Mouse (Mus musculus): ENCODE results near the gene Ptgr1. TPM values are rescaled to one million over a fixed set of nuclear protein-coding genes. Genes with fewer than 3 reads are reported as not detected.

Gene Ptgr1
- polyA plus RNA-seq, 1 experiment from 2014 or later = 105 TPM

DNA sequence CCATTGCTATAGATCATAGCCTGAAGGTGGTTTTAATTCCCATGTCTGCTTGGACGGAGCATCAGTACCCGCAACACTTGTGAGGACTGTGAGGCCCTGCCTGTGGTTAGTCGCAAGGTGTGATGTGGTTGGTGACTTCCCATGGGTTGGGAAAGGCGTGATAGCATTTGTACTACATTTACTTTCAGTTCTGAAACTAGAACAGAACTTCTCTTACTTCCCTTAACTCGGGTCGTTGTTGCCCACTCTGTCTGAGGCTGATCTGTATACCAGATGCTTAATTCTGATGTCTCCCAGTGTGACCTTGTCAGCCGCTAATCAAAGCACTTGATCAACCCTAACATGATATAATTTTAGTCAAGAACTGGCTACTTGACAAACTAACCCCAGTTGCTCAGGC, 22.3 kb upstream of the Ptgr1 start:
- no peaks in the 10 kb centered on the region for H3K9me3 ChIP-seq (replicated peaks; ENCODE audit: control insufficient read depth, low read length)
- H3K36me3 ChIP-seq (ENCODE audit: control insufficient read depth, insufficient read depth, low read length) = no peaks in the 10 kb centered on the region
- WGBS = 87% methylated on average over 7 of the region's 7 CpGs

DNA sequence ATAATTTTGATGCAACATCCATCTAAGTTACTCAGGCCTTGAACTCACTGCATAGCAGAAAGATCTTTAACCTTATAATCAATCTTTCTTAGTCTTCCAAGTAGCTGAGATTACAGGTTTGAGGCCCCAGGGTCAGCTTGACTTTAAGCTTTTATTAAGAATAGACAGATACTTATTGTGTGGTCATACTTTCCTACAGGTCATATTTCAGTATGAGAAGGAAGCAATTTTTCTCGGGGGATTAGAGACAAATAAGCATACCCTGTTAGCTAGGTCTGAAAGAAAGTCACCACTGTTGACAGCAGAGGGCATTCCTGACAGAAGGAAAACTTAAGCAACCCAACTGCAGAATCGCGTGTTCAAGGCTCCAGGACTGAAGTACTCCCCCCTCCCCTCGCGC, 21.1 kb upstream of the Ptgr1 start:
- ATAC-seq (ENCODE audit: insufficient read depth, low FRiP score) = no peak
- Histone ChIP-seq H3K4me3 (replicated peaks; ENCODE audit: low read length) (no peak overlapping the region), H3K27ac (ENCODE audit: low read length) (no peak overlapping the region), H3K27me3 (ENCODE audit: control insufficient read depth, insufficient read depth, low read length) (no peaks in the 10 kb centered on the region), H3K4me1 (ENCODE audit: control insufficient read depth, insufficient read depth, low read length) (peaks cover 9% of the 10 kb centered on the region), H3K36me3 (ENCODE audit: control insufficient read depth, insufficient read depth, low read length) (no peaks in the 10 kb centered on the region), H3K9ac (ENCODE audit: low read length) (no peak overlapping the region), H3K4me2 (ENCODE audit: low read depth, low read length) (no peak overlapping the region), H3K9me3 (replicated peaks; ENCODE audit: control insufficient read depth, low read length) (no peaks in the 10 kb centered on the region)
- 67% methylated on average over 5 of the region's 5 CpGs for WGBS

More for the DNA sequence above, 22.3 kb upstream of the Ptgr1 start:
- Histone ChIP-seq H3K27me3 (ENCODE audit: control insufficient read depth, insufficient read depth, low read length) (no peaks in the 10 kb centered on the region), H3K4me2 (ENCODE audit: low read depth, low read length) (no peak overlapping the region), H3K27ac (ENCODE audit: low read length) (no peak overlapping the region), H3K9ac (ENCODE audit: low read length) (no peak overlapping the region), H3K4me3 (replicated peaks; ENCODE audit: low read length) (no peak overlapping the region), H3K4me1 (ENCODE audit: control insufficient read depth, insufficient read depth, low read length) (peaks cover 4% of the 10 kb centered on the region)
- no peak for ATAC-seq (ENCODE audit: insufficient read depth, low FRiP score)

DNA sequence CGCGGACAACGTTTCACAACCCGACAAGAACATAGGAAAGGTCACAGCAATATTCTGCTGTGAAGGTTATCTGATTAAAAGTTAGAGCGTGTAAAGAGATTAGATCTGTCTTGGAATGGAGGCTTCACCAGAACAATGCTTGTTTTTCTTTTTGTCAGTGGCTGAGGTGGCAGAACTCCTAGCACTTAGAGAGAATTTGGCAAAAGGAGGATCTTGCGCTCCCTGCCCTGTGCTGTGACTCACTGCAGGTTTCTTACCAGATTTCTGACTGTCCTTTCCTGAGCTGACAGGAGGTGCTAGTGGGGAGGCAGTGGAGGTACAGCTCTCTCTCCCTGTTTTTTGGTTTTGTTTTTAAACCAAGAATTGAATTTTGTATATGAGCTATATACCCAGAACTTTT, 20.1 kb upstream of the Ptgr1 start:
- no peaks in the 10 kb centered on the region for H3K36me3 ChIP-seq (ENCODE audit: control insufficient read depth, insufficient read depth, low read length)
- no peak overlapping the region for H3K9ac ChIP-seq (ENCODE audit: low read length)
- H3K4me3 ChIP-seq (replicated peaks; ENCODE audit: low read length) = no peak overlapping the region
- H3K27me3 ChIP-seq (ENCODE audit: control insufficient read depth, insufficient read depth, low read length) = no peaks in the 10 kb centered on the region
- H3K9me3 ChIP-seq (replicated peaks; ENCODE audit: control insufficient read depth, low read length) = no peaks in the 10 kb centered on the region
- no peak overlapping the region for H3K27ac ChIP-seq (ENCODE audit: low read length)
- ATAC-seq (ENCODE audit: insufficient read depth, low FRiP score) = no peak
- 73% methylated on average over 6 of the region's 6 CpGs for WGBS
- H3K4me1 ChIP-seq (ENCODE audit: control insufficient read depth, insufficient read depth, low read length) = peaks cover 9% of the 10 kb centered on the region
- H3K4me2 ChIP-seq (ENCODE audit: low read depth, low read length) = no peak overlapping the region

DNA sequence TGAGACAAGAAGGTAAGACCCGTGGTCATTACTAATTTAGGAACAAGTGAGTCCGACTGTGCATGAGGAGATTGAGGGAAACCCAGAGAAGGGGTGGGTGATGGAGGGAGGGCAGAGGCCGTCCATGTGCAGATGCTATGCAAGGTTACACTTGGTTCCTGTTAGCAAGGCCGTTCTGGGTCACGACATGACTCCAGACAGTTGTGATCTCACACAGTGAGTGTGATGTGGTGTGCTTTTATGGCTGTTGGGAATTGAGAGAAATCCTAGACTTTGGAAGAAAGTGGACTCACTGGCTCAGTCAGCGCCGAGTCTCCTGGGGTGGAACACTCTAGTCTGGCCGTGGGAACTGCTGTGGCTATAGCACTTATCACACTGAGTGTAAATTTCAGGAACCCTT, 19.3 kb upstream of the Ptgr1 start:
- Histone ChIP-seq H3K27ac (ENCODE audit: low read length) (no peak overlapping the region), H3K9ac (ENCODE audit: low read length) (no peak overlapping the region), H3K4me3 (replicated peaks; ENCODE audit: low read length) (no peak overlapping the region), H3K4me2 (ENCODE audit: low read depth, low read length) (no peak overlapping the region), H3K4me1 (ENCODE audit: control insufficient read depth, insufficient read depth, low read length) (peaks cover 9% of the 10 kb centered on the region), H3K9me3 (replicated peaks; ENCODE audit: control insufficient read depth, low read length) (no peaks in the 10 kb centered on the region), H3K36me3 (ENCODE audit: control insufficient read depth, insufficient read depth, low read length) (no peaks in the 10 kb centered on the region), H3K27me3 (ENCODE audit: control insufficient read depth, insufficient read depth, low read length) (no peaks in the 10 kb centered on the region)
- 67% methylated on average over 8 of the region's 8 CpGs for WGBS
- no peak for ATAC-seq (ENCODE audit: insufficient read depth, low FRiP score)

DNA sequence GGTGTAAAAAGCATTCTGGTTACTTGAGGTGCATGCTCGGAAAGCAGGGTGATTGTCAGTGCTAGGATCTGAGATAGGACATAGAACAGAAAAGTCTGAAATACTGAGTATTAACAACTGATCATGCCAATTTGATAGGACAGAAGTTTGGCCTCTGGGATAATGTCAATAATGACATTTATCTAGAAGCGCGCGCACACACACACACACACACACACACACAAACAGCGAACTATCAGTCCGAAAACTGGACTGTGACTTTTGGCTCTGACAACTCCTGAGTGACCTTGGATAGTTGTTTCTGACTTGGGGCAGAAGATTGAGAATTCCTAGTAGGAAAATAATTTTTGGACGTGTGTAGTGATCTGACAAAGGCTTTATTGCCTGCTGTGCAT, 16.9 kb upstream of the Ptgr1 start:
- no peaks in the 10 kb centered on the region for H3K9me3 ChIP-seq (replicated peaks; ENCODE audit: control insufficient read depth, low read length)
- no peak overlapping the region for H3K27ac ChIP-seq (ENCODE audit: low read length)
- peak overlapping the region; percentile 88 for H3K4me2 ChIP-seq (ENCODE audit: low read depth, low read length)
- no peaks in the 10 kb centered on the region for H3K36me3 ChIP-seq (ENCODE audit: control insufficient read depth, insufficient read depth, low read length)
- no peak for ATAC-seq (ENCODE audit: insufficient read depth, low FRiP score)
- peak overlapping the region; percentile 97 for H3K9ac ChIP-seq (ENCODE audit: low read length)
- H3K4me1 ChIP-seq (ENCODE audit: control insufficient read depth, insufficient read depth, low read length) = peaks cover 9% of the 10 kb centered on the region
- no peaks in the 10 kb centered on the region for H3K27me3 ChIP-seq (ENCODE audit: control insufficient read depth, insufficient read depth, low read length)
- WGBS = 15% methylated on average over 7 of the region's 7 CpGs
- peak overlapping the region; percentile 95 for H3K4me3 ChIP-seq (replicated peaks; ENCODE audit: low read length)

DNA sequence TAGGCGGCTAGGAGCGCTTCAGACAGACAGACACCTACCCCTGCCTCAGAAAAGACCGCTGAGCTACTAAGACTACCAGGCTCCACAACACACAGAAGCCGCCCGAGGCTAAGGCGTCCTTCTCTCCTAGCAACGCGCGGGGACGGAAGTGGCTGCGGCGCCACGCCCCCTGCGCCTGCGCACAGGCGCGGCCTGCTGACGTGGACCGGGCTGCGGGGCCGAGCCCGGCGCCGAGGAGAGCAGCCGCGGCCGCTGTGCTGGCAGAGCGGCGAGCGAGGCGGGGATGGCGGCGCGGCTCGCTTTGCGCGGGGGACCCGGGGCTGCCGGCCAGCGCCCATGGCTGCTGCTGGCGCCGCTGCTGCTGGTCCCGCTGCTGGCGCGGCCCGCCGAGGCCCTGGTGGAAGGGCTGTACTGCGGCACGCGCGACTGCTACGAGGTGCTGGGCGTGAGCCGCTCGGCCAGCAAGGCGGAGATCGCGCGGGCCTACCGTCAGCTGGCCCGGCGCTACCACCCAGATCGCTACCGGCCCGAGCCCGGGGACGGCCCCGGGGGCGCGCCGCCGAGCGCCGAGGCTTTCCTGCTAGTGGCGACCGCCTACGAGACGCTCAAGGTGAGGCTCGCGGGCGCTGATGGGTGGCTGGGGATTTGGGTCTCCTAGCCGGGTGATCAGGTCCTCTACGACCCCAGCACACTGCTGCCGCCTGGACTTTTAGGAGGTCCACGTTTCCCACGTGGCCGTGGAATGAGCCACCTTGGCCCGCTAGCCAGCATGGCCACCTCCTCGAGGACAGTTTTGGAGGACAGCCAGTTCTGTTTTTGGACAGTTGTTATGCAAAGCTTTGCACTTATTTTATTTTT, 16.3 kb upstream of the Ptgr1 start, which contains the start of gene Gm20503:
TSS of gene Gm20503 (plus strand) at position 263 of the 858 bp plus-strand sequence.
- Histone ChIP-seq H3K4me3 (replicated peaks; ENCODE audit: low read length) (peak within 1 kb of the TSS; percentile 95), H3K4me2 (ENCODE audit: low read depth, low read length) (peak within 1 kb of the TSS; percentile 88), H3K9ac (ENCODE audit: low read length) (peak within 1 kb of the TSS; percentile 97), H3K27me3 (ENCODE audit: control insufficient read depth, insufficient read depth, low read length) (no peaks in the 10 kb centered on the region), H3K4me1 (ENCODE audit: control insufficient read depth, insufficient read depth, low read length) (peaks cover 12% of the 10 kb centered on the region), H3K36me3 (ENCODE audit: control insufficient read depth, insufficient read depth, low read length) (no peaks in the 10 kb centered on the region), H3K27ac (ENCODE audit: low read length) (peak within 1 kb of the TSS; percentile 74), H3K9me3 (replicated peaks; ENCODE audit: control insufficient read depth, low read length) (no peaks in the 10 kb centered on the region)
- WGBS = under 1% methylated on average over 89 of the region's 89 CpGs
- ATAC-seq (ENCODE audit: insufficient read depth, low FRiP score) = peak; percentile 98

DNA sequence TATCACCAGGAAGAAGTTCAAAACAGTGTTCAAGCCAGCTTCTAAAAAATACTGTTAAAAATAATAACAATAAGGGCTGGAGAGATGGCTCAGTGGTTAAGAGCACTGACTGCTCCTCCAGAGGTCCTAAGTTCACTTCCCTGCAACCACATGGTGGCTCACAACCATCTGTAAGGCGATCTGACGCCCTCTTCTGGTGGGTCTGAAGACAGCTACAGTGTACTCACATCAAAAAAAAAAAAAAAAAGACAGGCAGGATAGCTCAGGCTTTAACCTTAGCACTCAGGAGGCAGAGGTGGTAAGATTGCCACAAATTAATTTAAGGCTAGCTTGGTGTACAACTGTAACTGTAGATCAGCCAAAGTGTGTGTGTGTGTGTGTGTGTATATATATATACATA, 13.7 kb upstream of the Ptgr1 start:
- no peak for ATAC-seq (ENCODE audit: insufficient read depth, low FRiP score)
- no peak overlapping the region for H3K4me3 ChIP-seq (replicated peaks; ENCODE audit: low read length)
- peaks cover 19% of the 10 kb centered on the region for H3K4me1 ChIP-seq (ENCODE audit: control insufficient read depth, insufficient read depth, low read length)
- H3K9me3 ChIP-seq (replicated peaks; ENCODE audit: control insufficient read depth, low read length) = no peaks in the 10 kb centered on the region
- H3K27me3 ChIP-seq (ENCODE audit: control insufficient read depth, insufficient read depth, low read length) = no peaks in the 10 kb centered on the region
- H3K4me2 ChIP-seq (ENCODE audit: low read depth, low read length) = no peak overlapping the region
- no peaks in the 10 kb centered on the region for H3K36me3 ChIP-seq (ENCODE audit: control insufficient read depth, insufficient read depth, low read length)
- WGBS = 3% methylated on average over 2 of the region's 2 CpGs
- no peak overlapping the region for H3K27ac ChIP-seq (ENCODE audit: low read length)
- no peak overlapping the region for H3K9ac ChIP-seq (ENCODE audit: low read length)

DNA sequence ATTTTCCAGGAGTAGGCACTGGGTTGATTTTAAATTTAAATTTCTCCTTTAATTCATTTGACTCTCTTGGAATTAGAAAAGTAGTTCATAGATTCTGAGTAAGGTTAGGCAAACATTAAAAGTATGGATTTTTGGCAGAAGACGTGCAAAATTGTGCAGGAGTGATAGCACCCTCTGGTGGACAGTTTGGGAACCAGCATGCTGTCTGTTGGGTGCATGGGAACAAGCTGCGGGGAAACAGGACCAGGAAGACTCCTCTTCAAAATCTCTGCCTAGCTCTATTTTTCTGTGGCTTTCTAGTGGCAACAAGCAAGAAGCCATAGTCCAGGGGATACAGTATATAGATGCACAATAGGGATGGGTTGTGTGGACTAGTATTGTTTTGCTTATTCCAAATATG, 12.8 kb upstream of the Ptgr1 start:
- no peak for ATAC-seq (ENCODE audit: insufficient read depth, low FRiP score)
- WGBS = 5% methylated on average over 2 of the region's 2 CpGs
- H3K4me2 ChIP-seq (ENCODE audit: low read depth, low read length) = no peak overlapping the region
- no peaks in the 10 kb centered on the region for H3K9me3 ChIP-seq (replicated peaks; ENCODE audit: control insufficient read depth, low read length)
- H3K27ac ChIP-seq (ENCODE audit: low read length) = no peak overlapping the region
- no peak overlapping the region for H3K9ac ChIP-seq (ENCODE audit: low read length)
- H3K4me1 ChIP-seq (ENCODE audit: control insufficient read depth, insufficient read depth, low read length) = peaks cover 19% of the 10 kb centered on the region
- no peak overlapping the region for H3K4me3 ChIP-seq (replicated peaks; ENCODE audit: low read length)
- no peaks in the 10 kb centered on the region for H3K27me3 ChIP-seq (ENCODE audit: control insufficient read depth, insufficient read depth, low read length)
- no peaks in the 10 kb centered on the region for H3K36me3 ChIP-seq (ENCODE audit: control insufficient read depth, insufficient read depth, low read length)

DNA sequence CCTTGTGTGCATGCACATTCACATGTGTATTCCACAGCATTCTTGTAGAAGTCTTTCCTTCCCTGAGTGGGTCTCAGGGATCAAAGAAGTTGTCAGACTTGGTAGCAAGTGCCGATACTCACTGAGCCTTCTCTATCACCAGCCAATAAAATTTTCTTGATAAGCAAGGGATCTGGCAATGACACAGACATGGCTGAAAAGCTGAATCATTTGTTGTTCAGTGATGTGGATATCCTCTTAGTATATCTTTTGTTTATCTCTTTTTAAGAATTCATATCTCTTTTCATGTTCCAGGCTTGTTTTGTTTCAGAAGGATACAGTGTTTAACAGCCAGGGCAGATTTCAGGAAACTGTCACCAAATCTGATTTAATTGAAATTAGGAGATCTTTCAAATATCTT, 11.8 kb upstream of the Ptgr1 start:
- Histone ChIP-seq H3K4me2 (ENCODE audit: low read depth, low read length) (no peak overlapping the region), H3K27ac (ENCODE audit: low read length) (no peak overlapping the region), H3K4me3 (replicated peaks; ENCODE audit: low read length) (no peak overlapping the region), H3K36me3 (ENCODE audit: control insufficient read depth, insufficient read depth, low read length) (no peaks in the 10 kb centered on the region), H3K9me3 (replicated peaks; ENCODE audit: control insufficient read depth, low read length) (no peaks in the 10 kb centered on the region), H3K4me1 (ENCODE audit: control insufficient read depth, insufficient read depth, low read length) (peaks cover 10% of the 10 kb centered on the region; the same call in 1 of the 2 replicates), H3K9ac (ENCODE audit: low read length) (no peak overlapping the region), H3K27me3 (ENCODE audit: control insufficient read depth, insufficient read depth, low read length) (no peaks in the 10 kb centered on the region)
- WGBS = 80% methylated on average over 1 of the region's 1 CpGs
- no peak for ATAC-seq (ENCODE audit: insufficient read depth, low FRiP score)

Measured in stomach, embryonic 16.5 days (tissue).